Mouse (Mus musculus): ENCODE data around the gene Frmd4b.

DNA sequence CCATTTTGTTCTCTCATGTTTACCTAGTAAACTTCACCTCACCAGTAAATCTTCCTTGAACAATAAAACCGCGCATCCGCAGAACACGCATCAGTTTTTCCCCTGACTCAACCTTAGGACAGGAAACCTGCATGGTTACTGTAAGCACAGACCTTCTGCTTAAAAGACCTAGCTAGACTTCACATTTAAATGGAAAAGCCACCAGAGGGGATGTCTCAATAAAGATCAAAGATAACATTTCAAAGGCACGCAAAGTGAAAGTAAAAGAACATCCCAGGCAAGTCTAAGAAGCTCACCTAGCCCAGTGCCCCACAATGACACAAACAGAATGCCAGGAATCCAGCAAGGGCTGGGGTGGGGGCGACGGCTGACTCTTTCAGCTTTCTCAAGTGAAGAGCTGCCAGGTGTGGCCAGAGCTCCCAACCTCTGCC is 306.4 kb downstream of the Frmd4b start:
- TF ChIP-seq POLR2A (IDR thresholded peaks at IDR 0.05; ENCODE audit: control insufficient read depth, extremely low read depth, insufficient read depth, low read length, poor library complexity) = no peak
- no peak for TF ChIP-seq CTCF (IDR thresholded peaks at IDR 0.05; ENCODE audit: borderline replicate concordance, control insufficient read depth, extremely low read depth, insufficient read depth, low read length, poor library complexity)

All from thymus, adult 2 months (tissue).